Mouse (Mus musculus): ENCODE data around the gene Gpat2. TPM values are rescaled to one million over a fixed set of nuclear protein-coding genes. Genes with fewer than 3 reads are reported as not detected.

The Gpat2 gene
- polyA plus RNA-seq, 1 experiment from 2014 or later = 0.12 TPM

GRCm38 (mm10) chr2:127383881-127384280, 41.1 kb upstream of the Gpat2 start:
- 61% methylated on average over 7 of the region's 7 CpGs for WGBS
- no peak for TF ChIP-seq CTCF (IDR thresholded peaks at IDR 0.05; ENCODE audit: low read depth)
- no peaks in the 10 kb centered on the region for H3K36me3 ChIP-seq (ENCODE audit: insufficient read depth, low read length)

GRCm38 (mm10) chr2:127387521-127387920, 37.5 kb upstream of the Gpat2 start:
- 64% methylated on average over 2 of the region's 2 CpGs for WGBS
- TF ChIP-seq CTCF (IDR thresholded peaks at IDR 0.05; ENCODE audit: low read depth) = no peak
- no peak overlapping the region for H3K9ac ChIP-seq (ENCODE audit: low read depth, low read length)

More at GRCm38 (mm10) chr2:127383881-127384280, 41.1 kb upstream of the Gpat2 start:
- no peak overlapping the region for H3K27ac ChIP-seq
- ATAC-seq (replicated peaks; ENCODE audit: low FRiP score, low read depth) = no peak
- H3K4me2 ChIP-seq (ENCODE audit: low read length) = no peak overlapping the region
- H3K4me1 ChIP-seq (replicated peaks; ENCODE audit: insufficient read depth, low read length) = no peaks in the 10 kb centered on the region
- H3K27me3 ChIP-seq (ENCODE audit: insufficient read depth, low read length) = no peaks in the 10 kb centered on the region
- no peak for DNase-seq (ENCODE audit: low spot score)
- no peak overlapping the region for H3K4me3 ChIP-seq (replicated peaks; ENCODE audit: low read depth, low read length)
- H3K9ac ChIP-seq (ENCODE audit: low read depth, low read length) = no peak overlapping the region
- H3K9me3 ChIP-seq (replicated peaks; ENCODE audit: low read length) = no peaks in the 10 kb centered on the region

GRCm38 (mm10) chr2:127390352-127390751, 34.6 kb upstream of the Gpat2 start:
- no peak for TF ChIP-seq CTCF (IDR thresholded peaks at IDR 0.05; ENCODE audit: low read depth)

More at GRCm38 (mm10) chr2:127387521-127387920, 37.5 kb upstream of the Gpat2 start:
- Histone ChIP-seq H3K27ac (no peak overlapping the region), H3K27me3 (ENCODE audit: insufficient read depth, low read length) (no peaks in the 10 kb centered on the region), H3K36me3 (ENCODE audit: insufficient read depth, low read length) (no peaks in the 10 kb centered on the region), H3K4me2 (ENCODE audit: low read length) (no peak overlapping the region), H3K9me3 (replicated peaks; ENCODE audit: low read length) (no peaks in the 10 kb centered on the region), H3K4me3 (replicated peaks; ENCODE audit: low read depth, low read length) (no peak overlapping the region), H3K4me1 (replicated peaks; ENCODE audit: insufficient read depth, low read length) (no peaks in the 10 kb centered on the region)
- DNase-seq (ENCODE audit: low spot score) (no peak), ATAC-seq (replicated peaks; ENCODE audit: low FRiP score, low read depth) (no peak)

GRCm38 (mm10) chr2:127390846-127391245, 34.2 kb upstream of the Gpat2 start:
- H3K36me3 ChIP-seq (ENCODE audit: insufficient read depth, low read length) = no peaks in the 10 kb centered on the region
- 68% methylated on average over 4 of the region's 4 CpGs for WGBS
- no peak overlapping the region for H3K27ac ChIP-seq
- DNase-seq (ENCODE audit: low spot score) (no peak), ATAC-seq (replicated peaks; ENCODE audit: low FRiP score, low read depth) (no peak)
- no peaks in the 10 kb centered on the region for H3K4me1 ChIP-seq (replicated peaks; ENCODE audit: insufficient read depth, low read length)
- H3K4me3 ChIP-seq (replicated peaks; ENCODE audit: low read depth, low read length) = no peak overlapping the region
- TF ChIP-seq CTCF (IDR thresholded peaks at IDR 0.05; ENCODE audit: low read depth) = no peak
- H3K4me2 ChIP-seq (ENCODE audit: low read length) = no peak overlapping the region
- H3K9ac ChIP-seq (ENCODE audit: low read depth, low read length) = no peak overlapping the region
- H3K9me3 ChIP-seq (replicated peaks; ENCODE audit: low read length) = no peaks in the 10 kb centered on the region
- H3K27me3 ChIP-seq (ENCODE audit: insufficient read depth, low read length) = no peaks in the 10 kb centered on the region

More at GRCm38 (mm10) chr2:127390352-127390751, 34.6 kb upstream of the Gpat2 start:
- 65% methylated on average over 3 of the region's 3 CpGs for WGBS
- Histone ChIP-seq H3K27ac (no peak overlapping the region), H3K27me3 (ENCODE audit: insufficient read depth, low read length) (no peaks in the 10 kb centered on the region), H3K9me3 (replicated peaks; ENCODE audit: low read length) (no peaks in the 10 kb centered on the region), H3K4me3 (replicated peaks; ENCODE audit: low read depth, low read length) (no peak overlapping the region), H3K9ac (ENCODE audit: low read depth, low read length) (no peak overlapping the region), H3K36me3 (ENCODE audit: insufficient read depth, low read length) (no peaks in the 10 kb centered on the region), H3K4me2 (ENCODE audit: low read length) (no peak overlapping the region), H3K4me1 (replicated peaks; ENCODE audit: insufficient read depth, low read length) (no peaks in the 10 kb centered on the region)
- DNase-seq (ENCODE audit: low spot score) (no peak), ATAC-seq (replicated peaks; ENCODE audit: low FRiP score, low read depth) (no peak)

- H3K27me3 ChIP-seq (ENCODE audit: insufficient read depth, low read length) = no peaks in the 10 kb centered on the region
- TF ChIP-seq CTCF (IDR thresholded peaks at IDR 0.05; ENCODE audit: low read depth) = no peak
- no peaks in the 10 kb centered on the region for H3K9me3 ChIP-seq (replicated peaks; ENCODE audit: low read length)
- no peaks in the 10 kb centered on the region for H3K36me3 ChIP-seq (ENCODE audit: insufficient read depth, low read length)
- no peaks in the 10 kb centered on the region for H3K4me1 ChIP-seq (replicated peaks; ENCODE audit: insufficient read depth, low read length)
- WGBS = 70% methylated on average over 3 of the region's 3 CpGs
- no peak overlapping the region for H3K4me3 ChIP-seq (replicated peaks; ENCODE audit: low read depth, low read length)
- ATAC-seq (replicated peaks; ENCODE audit: low FRiP score, low read depth) (no peak), DNase-seq (ENCODE audit: low spot score) (no peak)
- H3K9ac ChIP-seq (ENCODE audit: low read depth, low read length) = no peak overlapping the region
- no peak overlapping the region for H3K27ac ChIP-seq
- no peak overlapping the region for H3K4me2 ChIP-seq (ENCODE audit: low read length)
Measured at GRCm38 (mm10) chr2:127391323-127391722, 33.7 kb upstream of the Gpat2 start.

- H3K9ac ChIP-seq (ENCODE audit: low read depth, low read length) = no peak overlapping the region
- H3K27ac ChIP-seq = no peak overlapping the region
- DNase-seq (ENCODE audit: low spot score) (no peak), ATAC-seq (replicated peaks; ENCODE audit: low FRiP score, low read depth) (no peak)
- TF ChIP-seq CTCF (IDR thresholded peaks at IDR 0.05; ENCODE audit: low read depth) = no peak
- no peaks in the 10 kb centered on the region for H3K4me1 ChIP-seq (replicated peaks; ENCODE audit: insufficient read depth, low read length)
- 62% methylated on average over 5 of the region's 5 CpGs for WGBS
- no peaks in the 10 kb centered on the region for H3K36me3 ChIP-seq (ENCODE audit: insufficient read depth, low read length)
- no peak overlapping the region for H3K4me2 ChIP-seq (ENCODE audit: low read length)
- H3K27me3 ChIP-seq (ENCODE audit: insufficient read depth, low read length) = no peaks in the 10 kb centered on the region
- no peaks in the 10 kb centered on the region for H3K9me3 ChIP-seq (replicated peaks; ENCODE audit: low read length)
- no peak overlapping the region for H3K4me3 ChIP-seq (replicated peaks; ENCODE audit: low read depth, low read length)
Measured at GRCm38 (mm10) chr2:127394606-127395161, 30.3 kb upstream of the Gpat2 start.

GRCm38 (mm10) chr2:127398738-127399137, 26.3 kb upstream of the Gpat2 start:
- Histone ChIP-seq H3K9ac (ENCODE audit: low read depth, low read length) (no peak overlapping the region), H3K27ac (no peak overlapping the region), H3K4me2 (ENCODE audit: low read length) (no peak overlapping the region), H3K36me3 (ENCODE audit: insufficient read depth, low read length) (no peaks in the 10 kb centered on the region), H3K9me3 (replicated peaks; ENCODE audit: low read length) (no peaks in the 10 kb centered on the region), H3K4me1 (replicated peaks; ENCODE audit: insufficient read depth, low read length) (no peaks in the 10 kb centered on the region), H3K27me3 (ENCODE audit: insufficient read depth, low read length) (no peaks in the 10 kb centered on the region), H3K4me3 (replicated peaks; ENCODE audit: low read depth, low read length) (no peak overlapping the region)
- 73% methylated on average over 7 of the region's 7 CpGs for WGBS
- TF ChIP-seq CTCF (IDR thresholded peaks at IDR 0.05; ENCODE audit: low read depth) = no peak
- DNase-seq (ENCODE audit: low spot score) (no peak), ATAC-seq (replicated peaks; ENCODE audit: low FRiP score, low read depth) (peak; percentile 75)

Measured in kidney, postnatal 0 days (tissue).